Mouse (Mus musculus) erythroid progenitor cell, adult 5-6 weeks (primary cell): Measurements from ENCODE around the gene Vps8. TPM values are rescaled to one million over a fixed set of nuclear protein-coding genes. Genes with fewer than 3 reads are reported as not detected.

Experiments used
- ATAC-seq: replicated peaks from 2 replicates; pipeline ENCODE4 v1.8.0; 2016; ENCODE audit warnings: moderate number of reproducible peaks, mild to moderate bottlenecking, moderate TSS enrichment, inconsistent platforms; ENCODE audit not compliant: poor library complexity, low FRiP score, severe bottlenecking
- total RNA-seq, 2 experiments: library from RNA; stranded (forward) in 1 of 2; stranded (reverse) in 1 of 2; fragments of 150-400 nt in 1 of 2; fragments of 186-747, 209-891 nt in 1 of 2; gene quantifications; 2 replicates each; pipeline versions ENCODE4 v1.2.3 to v1.2.4; 2015 to 2017; ENCODE audit warnings: low replicate concordance in 2 of 2

The Vps8 gene
- total RNA-seq, 2 experiments from 2014 or later, result 5.0 to 7.9 TPM

DNA sequence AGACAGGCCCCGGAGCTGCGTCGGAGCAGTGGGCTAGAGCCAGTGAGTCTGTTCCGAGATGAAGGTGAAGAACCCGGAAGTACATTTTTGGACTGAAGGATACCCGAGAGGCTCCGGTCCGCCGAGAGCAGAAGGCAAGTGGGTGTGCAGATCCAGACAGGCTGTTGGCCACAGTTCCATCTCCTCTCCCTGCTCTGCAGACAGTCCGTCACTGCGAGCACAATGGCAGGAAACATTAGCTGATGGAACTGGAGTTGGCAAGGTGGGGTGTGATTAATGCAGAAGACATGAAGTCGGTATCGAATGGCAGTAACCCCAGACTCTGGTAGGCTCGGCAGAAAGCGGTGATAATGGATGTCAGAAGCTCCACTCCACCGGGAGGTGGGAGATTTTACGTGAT is 20.9 kb upstream of the Vps8 start:
- ATAC-seq, result no peak

DNA sequence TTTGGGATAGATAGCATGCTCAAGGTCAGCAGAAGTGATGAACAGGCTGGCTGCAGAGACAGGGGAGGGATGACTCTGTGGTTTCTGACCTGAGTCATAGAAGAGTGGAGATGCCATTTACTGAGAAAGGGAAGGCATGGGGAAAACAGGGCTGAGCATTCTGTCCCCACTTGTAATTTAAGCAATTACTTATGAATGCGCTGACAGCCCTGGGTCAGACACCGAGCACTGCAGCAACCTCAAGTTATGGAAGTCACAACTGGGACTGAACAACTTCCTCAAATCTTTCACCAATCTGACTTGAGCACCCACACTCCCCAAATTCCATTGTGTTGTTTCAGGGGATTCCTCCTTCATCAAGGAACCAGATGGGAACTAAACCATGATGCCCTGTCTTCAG is 19.5 kb upstream of the Vps8 start:
- ATAC-seq, result no peak

DNA sequence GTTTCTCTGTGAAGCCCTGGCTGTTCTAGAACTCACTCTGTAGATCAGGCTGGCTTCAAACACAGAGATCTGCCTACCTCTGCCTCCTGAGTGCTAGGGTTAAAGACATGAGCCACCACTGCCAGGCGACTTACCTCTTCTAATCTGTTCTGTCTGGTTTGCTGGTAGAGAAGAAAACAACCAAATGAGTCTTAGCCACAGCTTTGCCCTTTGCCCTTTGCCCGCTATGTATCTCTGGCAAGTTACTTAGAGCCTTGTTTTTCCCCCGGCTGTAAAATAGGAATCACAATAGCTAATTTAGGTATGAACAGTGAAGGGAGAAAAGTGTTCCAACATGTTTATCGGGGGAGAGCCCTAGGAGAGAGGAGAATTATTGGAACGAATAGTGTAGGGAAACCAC is 18.3 kb upstream of the Vps8 start:
- ATAC-seq, result no peak

DNA sequence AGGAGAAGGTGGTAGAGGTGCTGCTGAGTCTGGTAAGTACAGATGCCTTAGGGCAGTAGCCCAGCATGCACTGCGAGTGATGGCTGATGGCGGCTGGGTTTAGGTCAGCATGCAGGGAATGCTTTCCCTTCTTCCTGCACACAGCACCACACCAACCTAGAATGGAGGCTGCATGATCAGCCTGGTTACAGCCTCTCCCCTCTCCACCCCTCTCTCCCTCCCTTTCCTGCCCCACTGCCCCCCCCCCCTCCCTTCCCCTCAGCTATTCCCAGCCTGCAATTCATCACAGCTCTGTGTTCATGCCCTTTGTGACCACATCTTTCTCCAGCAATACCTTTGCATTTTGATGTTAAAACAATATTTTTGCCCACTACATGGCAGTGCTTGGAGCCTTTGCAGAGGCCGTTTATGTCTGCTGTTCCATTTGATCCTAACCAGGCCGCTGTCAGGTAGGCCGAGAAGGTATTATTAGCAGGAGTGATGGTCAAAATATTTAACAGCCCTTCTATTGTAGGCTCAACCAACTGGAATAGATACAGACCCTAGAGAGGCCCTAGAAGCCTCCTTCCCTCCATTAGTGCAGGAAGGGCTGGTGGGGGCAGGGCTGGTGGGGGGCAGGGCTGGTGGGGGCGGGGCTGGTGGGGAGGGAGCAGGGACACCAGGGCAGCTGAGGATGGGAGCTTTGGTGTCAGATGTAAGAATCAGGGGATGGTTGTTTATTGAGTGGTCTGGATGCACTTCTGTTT is 17.5 kb upstream of the Vps8 start:
- no peak for ATAC-seq

DNA sequence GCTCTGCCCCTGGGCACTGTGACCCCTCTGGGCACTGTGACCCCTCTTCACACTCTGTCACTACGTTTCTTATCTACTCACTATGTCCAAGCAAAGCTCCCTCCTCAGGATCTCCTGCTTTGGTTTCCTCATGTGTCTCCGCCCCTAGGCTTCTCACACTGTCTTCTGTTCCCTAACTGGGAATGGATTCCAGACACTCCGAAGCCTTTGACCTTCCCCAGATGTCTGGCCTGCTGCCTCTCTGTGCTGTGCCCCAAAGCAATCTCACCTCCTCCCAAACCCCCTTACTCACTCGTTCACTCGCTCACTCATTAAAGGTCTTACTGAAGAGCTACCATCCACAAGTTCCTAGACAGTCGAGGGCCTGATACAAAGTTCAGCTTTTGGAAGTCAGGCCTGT is 16.8 kb upstream of the Vps8 start:
- no peak for ATAC-seq

DNA sequence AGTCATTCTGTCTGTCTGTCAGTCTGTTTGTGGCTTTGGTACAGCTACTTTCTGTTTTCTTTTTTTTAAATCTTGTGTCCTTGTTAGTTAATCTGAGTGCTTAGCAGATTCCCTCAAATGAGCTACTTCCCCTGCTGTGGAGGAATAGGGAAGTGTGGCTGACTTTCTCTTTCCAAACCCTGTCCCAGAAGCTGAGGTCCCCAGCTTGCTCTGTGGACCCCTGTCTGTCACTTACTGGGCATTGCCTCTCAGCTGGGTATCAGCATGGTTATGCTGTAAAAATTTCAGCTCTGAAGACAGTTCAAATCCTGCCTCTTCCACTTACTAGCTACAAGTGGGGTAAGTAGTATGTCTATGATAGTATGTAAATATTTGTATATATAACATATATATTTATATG is 11.1 kb upstream of the Vps8 start:
- no peak for ATAC-seq

DNA sequence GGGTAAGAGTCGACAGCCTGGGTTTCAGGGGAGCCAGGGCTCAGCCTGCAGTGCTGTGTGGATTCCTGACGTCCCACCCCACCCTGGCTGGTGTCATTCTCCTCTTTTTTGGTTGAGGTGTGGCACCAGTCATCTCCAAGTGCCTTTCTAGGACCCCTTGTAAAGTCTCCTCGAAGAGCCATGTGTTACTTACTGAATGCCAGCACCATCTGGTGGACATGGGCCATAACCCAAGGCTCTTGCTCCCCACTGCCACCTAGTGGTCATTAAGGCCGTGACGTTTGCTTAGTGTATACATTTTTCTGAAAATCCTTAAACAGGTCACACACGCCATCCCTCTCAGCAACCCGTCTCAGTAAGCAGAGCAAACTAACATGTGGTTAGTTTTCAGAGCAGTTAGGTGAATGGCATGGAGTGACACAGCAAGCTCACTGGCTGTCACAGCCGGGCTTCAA is 10.3 kb upstream of the Vps8 start:
- peak; percentile 90 for ATAC-seq

DNA sequence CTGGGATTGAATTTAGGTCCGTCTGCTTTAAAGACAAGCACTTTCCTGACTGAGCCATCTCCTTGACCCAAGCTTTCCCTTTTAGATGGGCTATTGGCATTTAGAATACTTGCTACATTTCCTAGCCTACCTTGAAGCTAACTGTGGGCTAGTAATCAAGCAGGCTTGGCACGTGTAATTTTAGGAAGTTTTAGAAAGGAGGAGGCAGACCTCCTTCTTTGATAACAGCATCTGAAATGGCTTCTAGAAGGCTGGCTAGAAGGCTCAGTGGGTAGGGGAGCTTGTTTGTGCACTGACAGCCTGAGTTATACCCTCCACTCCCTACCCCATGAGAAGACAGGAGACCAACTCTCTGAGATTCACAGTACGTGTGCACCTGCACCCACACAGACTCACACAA is 9.1 kb upstream of the Vps8 start:
- ATAC-seq, result no peak

DNA sequence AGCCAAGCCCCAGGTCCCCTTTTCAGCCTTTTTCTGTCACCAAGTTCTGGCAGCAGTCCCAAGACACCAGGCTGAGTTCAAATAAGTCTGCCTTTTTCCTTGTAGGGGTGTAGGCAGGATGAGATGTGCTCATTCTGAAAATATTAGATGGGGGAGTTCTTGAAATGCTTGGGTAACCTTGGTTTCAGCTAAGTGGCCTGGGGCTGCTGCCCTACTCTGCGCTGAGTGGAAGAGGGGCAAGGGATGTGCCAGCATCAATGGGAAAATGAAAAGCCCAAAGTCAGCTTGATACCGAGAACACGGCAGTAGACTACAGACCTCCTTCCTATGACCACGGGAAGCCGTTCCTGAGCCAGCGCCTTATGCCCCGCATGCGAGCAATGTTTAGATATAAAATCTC is 7.8 kb upstream of the Vps8 start:
- ATAC-seq, result no peak

DNA sequence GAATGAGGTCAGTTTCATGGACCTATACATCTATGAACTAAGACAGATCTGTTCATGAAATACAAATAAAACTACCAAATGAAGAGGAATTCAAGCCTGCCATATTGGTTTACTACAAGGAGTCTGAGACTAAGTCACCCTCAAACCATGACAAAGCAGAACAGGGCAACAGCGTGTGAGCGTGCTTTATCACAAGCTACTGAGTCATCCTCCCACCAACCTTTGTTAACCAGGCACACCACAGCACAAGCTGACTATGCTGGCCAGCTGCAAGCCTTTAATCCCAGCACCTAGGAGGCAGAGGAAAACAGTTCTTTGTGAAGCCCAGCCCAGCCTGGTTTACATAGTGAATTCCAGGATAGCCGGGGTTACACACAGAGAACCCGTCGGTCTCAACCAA is 4.9 kb upstream of the Vps8 start:
- ATAC-seq, result no peak

DNA sequence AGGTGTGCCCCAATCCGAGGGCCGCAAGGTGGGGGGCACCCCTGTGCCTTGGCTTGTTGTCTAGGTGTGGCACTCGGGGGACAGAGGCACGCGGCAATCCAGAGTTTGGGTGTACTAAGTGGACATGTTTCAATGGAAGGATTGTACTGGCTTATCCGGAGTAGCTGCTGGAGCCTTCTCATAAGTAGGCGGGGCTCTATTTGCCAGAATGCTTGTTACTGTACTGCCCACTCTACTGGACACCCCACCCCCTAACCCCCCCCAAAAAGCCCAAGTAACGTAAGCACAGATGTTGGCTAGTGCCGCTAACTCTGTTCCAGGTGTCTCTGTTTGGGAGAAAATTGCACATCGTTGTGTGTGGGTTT is 610 bp downstream of the Vps8 start:
- no peak for ATAC-seq

DNA sequence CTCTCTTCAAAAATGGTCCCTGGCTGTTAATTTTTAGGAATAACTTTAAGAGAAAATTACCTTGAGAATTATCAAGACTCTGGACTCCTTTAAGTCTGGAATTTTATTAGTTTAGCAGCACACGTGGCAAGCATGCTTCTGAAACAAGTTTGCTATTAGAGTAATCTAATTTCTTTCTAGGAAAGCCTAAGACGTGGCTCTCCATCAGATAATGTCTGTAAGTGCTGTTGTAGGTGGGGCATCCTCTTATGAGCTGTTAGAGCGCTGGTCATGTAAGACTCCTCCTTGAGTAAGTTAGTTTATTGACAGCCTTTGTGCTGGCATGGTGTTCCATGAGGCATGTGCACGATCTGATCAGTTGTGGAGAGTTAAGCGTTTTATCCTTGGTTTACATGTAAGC is 5.2 kb downstream of the Vps8 start:
- ATAC-seq, result no peak

DNA sequence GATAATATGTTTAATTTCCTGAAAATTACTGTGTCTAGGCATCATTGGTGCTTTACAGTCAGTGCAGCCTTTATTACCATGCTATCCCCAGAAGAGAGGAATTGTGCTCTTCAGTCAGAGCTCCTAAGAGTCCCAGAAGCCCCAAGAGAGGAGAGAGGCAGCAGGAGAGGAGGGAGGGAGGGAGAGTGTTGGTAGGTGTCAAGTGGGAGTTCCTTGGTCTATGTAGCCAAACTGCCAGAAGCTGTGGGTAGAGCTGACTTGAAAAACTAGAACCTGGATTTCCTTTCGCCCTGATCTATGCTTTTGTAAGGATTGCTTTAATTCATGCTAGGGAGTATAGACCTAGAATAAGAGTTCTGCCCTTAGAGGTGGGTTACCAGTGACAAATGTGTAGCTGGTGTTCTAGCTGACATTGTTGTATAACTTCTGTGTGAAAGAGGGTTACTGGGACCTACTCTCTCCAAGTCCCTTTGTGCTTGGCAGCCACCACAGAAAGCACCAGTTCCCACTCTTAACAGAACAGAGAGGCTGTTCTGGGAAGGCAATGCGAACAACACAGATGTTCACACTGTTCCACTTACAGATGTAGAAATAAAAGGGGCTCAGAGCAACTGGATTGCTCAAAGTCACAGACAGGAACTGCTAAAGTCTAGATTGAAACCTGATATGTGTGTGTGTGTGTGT is 7.6 kb downstream of the Vps8 start:
- no peak for ATAC-seq

DNA sequence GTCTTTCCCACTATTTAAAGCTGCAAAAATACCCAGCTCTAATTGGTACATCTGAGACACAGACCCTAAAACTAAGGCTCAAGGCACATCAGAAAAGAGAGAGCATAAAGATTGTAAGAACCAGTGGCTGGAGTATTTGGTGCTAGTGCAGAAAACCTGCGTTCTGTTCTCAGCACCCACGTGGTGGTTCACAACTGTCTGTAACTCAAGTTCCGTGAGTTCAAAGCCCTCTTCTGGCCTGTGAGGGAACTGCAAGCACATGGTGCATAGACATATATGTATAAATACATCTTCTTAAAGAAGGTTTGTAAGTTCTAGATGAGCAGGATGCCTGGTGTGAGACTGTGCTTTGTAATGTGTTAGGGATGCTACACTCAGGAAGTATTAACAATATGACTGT is 8.7 kb downstream of the Vps8 start:
- ATAC-seq, result no peak

DNA sequence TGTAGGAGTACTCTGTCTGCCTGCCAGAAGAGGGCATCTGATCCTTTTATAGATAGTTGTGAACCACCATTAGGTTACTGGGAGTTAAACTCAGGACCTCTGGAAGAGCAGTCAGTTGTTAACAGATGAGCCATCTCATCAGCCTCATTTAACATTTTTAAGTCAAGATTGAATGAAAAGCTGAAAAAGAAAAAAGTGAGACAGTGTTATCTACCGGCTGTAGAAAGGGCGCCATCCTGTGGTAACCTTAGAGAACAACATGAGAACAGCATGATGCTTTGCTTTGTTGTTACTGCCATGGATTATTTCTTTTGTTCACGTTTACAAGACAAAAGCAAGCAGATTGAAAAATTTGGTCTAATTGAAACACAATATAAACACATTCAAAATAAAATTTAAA is 10.6 kb downstream of the Vps8 start:
- ATAC-seq, result no peak

DNA sequence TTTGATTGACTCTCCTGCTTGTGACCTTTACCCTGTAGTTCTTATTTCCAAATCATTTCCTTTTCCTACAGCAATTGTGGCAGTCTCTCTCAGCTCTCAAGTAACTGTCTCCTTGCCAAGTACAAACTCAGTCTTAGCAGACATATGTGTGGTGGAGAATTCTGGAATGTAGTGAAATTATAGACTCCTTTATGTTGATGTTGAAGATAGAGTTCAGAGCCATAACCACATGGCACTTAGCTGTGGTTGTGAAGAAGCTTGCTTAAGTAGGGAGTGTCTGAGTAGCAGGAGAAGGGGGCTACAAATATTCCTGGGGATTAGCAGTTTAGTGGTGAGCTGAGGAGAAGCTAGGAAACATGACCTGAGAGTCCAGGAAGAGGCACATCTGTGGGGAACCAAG is 18.1 kb downstream of the Vps8 start:
- ATAC-seq, result no peak

DNA sequence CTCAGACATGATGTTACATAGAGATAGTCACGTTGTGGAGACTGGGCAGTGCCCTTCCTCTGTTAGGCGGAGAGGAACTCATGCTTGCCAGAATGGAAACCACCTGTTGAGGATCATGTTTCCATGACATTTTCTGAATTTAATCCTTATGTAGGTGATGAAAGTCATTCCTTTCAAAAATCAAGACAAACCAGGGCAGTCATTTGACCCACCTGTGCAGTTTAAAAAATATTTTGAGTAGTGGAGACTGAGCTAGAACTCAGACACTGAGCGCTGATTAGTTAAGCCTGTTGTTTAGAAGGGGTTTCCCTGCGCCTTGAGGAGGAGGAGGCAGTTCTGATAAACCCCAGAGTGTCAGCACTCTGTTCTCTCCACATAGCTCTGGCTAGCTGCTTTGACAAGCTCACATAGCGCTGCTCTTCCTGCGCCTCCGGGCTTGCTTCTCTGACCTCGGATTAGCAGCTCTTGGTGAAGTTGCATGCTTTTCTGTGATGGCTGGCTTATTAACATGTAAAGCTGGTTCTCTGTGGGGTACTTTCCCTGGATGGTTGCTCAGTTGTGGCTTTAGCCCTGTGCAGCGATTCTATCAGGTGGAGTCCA is 22.2 kb downstream of the Vps8 start:
- ATAC-seq, result no peak

DNA sequence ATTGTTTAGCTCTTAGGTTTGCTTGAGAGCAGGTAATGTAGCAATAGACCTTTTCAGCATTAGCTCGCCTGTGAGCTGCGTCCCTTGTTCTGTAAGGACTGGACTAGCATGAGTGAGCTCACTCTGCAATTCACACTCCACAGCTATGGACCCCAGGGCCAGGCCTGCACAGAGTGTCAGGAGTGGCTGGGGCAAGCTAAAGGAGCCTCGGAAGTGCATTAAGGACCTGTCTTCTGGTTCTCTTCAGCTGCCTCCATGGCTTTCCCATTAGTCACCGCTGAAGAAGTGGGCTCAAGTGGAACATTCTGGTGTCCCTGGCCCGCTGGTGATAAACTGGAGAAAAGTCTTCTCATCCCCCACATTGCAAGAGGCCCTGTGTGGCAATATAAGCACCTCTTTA is 24.5 kb downstream of the Vps8 start:
- ATAC-seq, result no peak

DNA sequence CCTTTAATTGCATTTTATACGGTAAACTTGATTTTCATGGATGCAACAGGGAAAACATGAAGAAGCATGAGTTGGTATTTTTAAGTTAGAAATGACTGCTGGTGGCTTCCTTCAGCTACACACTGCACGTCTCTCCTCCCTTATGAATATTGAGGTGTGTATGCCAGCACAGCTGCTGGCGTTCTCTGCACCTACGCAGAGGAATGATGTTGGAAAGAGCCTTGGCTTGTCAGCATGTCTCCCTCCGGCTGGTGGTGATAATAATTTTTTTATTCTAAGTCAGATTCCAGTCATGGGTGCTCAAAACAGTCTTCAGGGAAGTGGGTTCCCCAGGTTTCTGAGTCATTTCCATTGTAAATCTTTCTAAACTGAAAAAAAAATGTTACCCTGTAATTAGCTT is 25.5 kb downstream of the Vps8 start:
- no peak for ATAC-seq

DNA sequence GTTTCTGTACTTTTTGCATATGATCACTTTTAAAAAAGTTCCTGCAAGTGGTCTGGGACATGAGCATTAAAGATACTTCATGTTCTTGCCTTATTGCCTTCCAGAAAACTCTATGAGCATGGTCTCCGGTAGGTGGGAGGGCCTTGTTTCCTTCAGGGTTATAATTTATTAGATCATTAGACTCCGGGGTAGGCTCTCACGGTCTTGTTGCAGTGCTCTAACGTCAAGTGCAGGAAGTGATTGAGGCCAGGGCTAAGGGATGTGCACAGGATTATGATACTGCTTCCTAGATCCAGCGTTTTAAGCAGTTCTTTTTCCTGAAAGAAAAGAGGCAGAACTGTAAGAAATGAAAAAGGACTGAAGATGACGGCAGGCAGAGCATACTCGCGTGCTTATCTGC is 27.0 kb downstream of the Vps8 start:
- no peak for ATAC-seq

DNA sequence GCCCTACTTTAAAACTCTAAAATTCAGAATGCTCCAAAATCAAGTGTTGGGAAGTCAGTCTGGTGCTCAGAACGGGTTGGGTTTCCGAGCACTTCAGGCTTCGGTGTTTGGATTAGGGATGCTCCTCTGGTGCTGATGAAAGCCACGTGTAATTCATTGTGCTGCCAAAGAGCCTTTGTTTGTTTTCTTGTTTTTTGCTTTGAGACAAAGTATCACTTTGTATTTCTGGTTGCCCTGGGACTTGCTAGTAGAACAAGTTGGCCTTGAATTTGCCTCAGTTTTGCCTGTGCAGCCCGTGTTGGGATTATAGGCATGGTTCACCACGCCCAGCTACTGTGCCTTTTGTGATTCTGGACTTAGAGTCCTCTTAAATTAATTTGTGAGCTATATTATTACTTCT is 29.7 kb downstream of the Vps8 start:
- no peak for ATAC-seq
